Comparison of ENCODE assay signal across 9 mouse cellular contexts in genomic region chr19:21106241-21106669, GRCm38 (mm10).
DNase-seq lines count a peak whose midpoint lies in the region; ATAC-seq and TF ChIP-seq lines count a peak whose summit lies in the region.
"Had no signal": no experiment of that assay in that cellular context is flagged by ENCODE, and none has a peak within 500 bp of the region (broad histone marks: within the 10 kb centered on the region; RNA-seq: fewer than 3 reads in every experiment).

No protein-coding gene starts in this region.

- no peak overlapping the region for H3K4me3 ChIP-seq in kidney, postnatal 0 days (replicated peaks; ENCODE audit: low read depth, low read length)
- H3K4me3 ChIP-seq: liver, embryonic 15.5 days had no signal

- no peak overlapping the region for H3K9ac ChIP-seq in kidney, postnatal 0 days (ENCODE audit: low read depth, low read length)
- H3K9ac ChIP-seq: liver, embryonic 15.5 days had no signal

- H3K27me3 ChIP-seq in kidney, postnatal 0 days (ENCODE audit: insufficient read depth, low read length): no peaks in the 10 kb centered on the region
- H3K27me3 ChIP-seq: liver, embryonic 15.5 days had no signal

- TF ChIP-seq CTCF in kidney, postnatal 0 days (IDR thresholded peaks at IDR 0.05; ENCODE audit: low read depth): no peak

- ATAC-seq in kidney, postnatal 0 days (replicated peaks; ENCODE audit: low FRiP score, low read depth): peak; percentile 61; the same call in 1 of the 2 replicates
- peak; percentile 54; the same call in 1 of the 2 replicates for ATAC-seq in monocyte, adult 5-6 weeks (replicated peaks; ENCODE audit: insufficient number of reproducible peaks, low FRiP score, low TSS enrichment, poor library complexity, severe bottlenecking)

- H3K27ac ChIP-seq in kidney, postnatal 0 days: peak overlapping the region; percentile 82
- H3K27ac ChIP-seq: liver, embryonic 15.5 days had no signal

- H3K4me2 ChIP-seq in kidney, postnatal 0 days (ENCODE audit: low read length): peak overlapping the region; percentile 15; the same call in 1 of the 2 replicates
- H3K4me2 ChIP-seq: liver, embryonic 15.5 days had no signal

- peak; percentile 38 for DNase-seq in cerebellum, postnatal 10 days
- no peak for DNase-seq in cerebellum, postnatal 36 days
- DNase-seq in 3134 (ENCODE audit: extremely low read depth, insufficient read length, low spot score): peak; percentile 80
- peak; percentile 86 for DNase-seq in fibroblast of lung, adult 2 months (ENCODE audit: low read depth)
- peak; percentile 67 for DNase-seq in kidney, postnatal 0 days (ENCODE audit: low spot score)
- no peak for DNase-seq in left cerebral cortex, adult 8-10 months (ENCODE audit: low spot score in 2 of 2)
- DNase-seq in thymus, adult 18-20 months: no peak

- H3K9me3 ChIP-seq in kidney, postnatal 0 days (replicated peaks; ENCODE audit: low read length): no peaks in the 10 kb centered on the region
- H3K9me3 ChIP-seq: liver, embryonic 15.5 days had no signal

- H3K36me3 ChIP-seq in kidney, postnatal 0 days (ENCODE audit: insufficient read depth, low read length): no peaks in the 10 kb centered on the region
- H3K36me3 ChIP-seq: liver, embryonic 15.5 days had no signal

- peaks cover 14% of the 10 kb centered on the region for H3K4me1 ChIP-seq in kidney, postnatal 0 days (replicated peaks; ENCODE audit: insufficient read depth, low read length)

- WGBS in kidney, postnatal 0 days: 9% methylated on average over 6 of the region's 6 CpGs

Comparison
In these comparisons a context has a peak if more than half of its experiments do, and no peak if none do; other contexts are left out.
1. DNase-seq: peak in cerebellum, postnatal 10 days (2 of 2), 3134 (single experiment), fibroblast of lung, adult 2 months (single experiment) and kidney, postnatal 0 days (single experiment); none in cerebellum, postnatal 36 days (0 of 2), left cerebral cortex, adult 8-10 months (0 of 2) and thymus, adult 18-20 months (0 of 2).